Mouse (Mus musculus): ENCODE results near the gene Gm8926.
"Not testable (repeated sequence)": the region's sequence is repeated elsewhere in the genome, so short reads cannot be mapped to it uniquely, and the experiment has no call there.

Gene Gm8926

DNA sequence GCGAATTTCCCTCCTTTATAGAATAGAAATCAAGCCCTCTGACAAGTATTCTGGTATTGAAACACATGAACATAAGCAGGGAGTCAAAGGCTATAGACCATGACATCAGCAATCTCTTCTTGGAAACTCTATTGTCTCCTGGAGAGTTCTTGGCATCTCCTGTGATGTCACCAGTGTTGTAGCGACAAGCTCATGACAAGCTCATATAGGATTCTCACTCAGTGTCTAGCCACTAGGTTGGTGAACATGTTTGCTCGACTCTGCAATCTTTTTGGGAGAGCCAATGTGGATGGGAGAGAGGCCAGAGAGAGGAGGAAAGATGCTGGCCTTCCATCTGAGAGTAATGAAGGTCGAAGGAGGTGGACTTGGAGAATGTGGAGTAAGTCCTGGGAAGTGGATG is at the start of gene Gm8926:
TSS of gene Gm8926 (plus strand) at position 301 of the 400 bp plus-strand sequence.
- DNase-seq, result not testable (repeated sequence)
